9 mouse cellular contexts compared by ENCODE assay signal in the genomic region with DNA sequence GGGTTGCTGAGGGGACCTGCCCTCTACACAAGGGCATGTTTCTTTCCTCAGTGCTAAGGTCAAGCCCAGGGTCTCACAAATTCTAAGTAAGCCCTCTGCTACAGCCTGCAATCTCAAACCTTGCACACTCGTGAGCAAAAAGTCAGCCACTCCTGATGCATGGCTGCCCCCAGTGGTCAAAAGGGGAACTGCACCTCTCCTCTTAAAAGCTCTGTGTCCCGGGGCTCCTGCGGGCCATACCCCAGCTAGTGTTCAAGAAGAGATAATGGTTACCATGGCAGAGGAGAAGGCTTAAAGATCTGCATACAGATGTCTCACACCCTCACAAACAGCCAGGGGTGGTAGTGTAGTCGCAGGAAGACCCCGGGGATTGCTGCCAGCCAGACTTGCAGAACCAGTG. TPM values are rescaled to one million over a fixed set of nuclear protein-coding genes. Genes with fewer than 3 reads are reported as not detected.
DNase-seq lines count a peak whose midpoint lies in the region; ATAC-seq and TF ChIP-seq lines count a peak whose summit lies in the region.
"Had no signal": no experiment of that assay in that cellular context is flagged by ENCODE, and none has a peak within 500 bp of the region (broad histone marks: within the 10 kb centered on the region; RNA-seq: fewer than 3 reads in every experiment).

No protein-coding gene starts in this region.

- intact Hi-C loops in gastrocnemius, adult 2 months (cut with DNase I): loop anchor here (5.0 to 10.0 kb wide), 2 partner anchors 99 to 244 kb away; no protein-coding TSS in a partner anchor

- no peak overlapping the region for H3K9ac ChIP-seq in heart, embryonic 11.5 days (ENCODE audit: low read depth, low read length)
- no peak overlapping the region for H3K9ac ChIP-seq in intestine, embryonic 15.5 days
- no peak overlapping the region for H3K9ac ChIP-seq in limb, embryonic 14.5 days (ENCODE audit: low read depth, low read length, severe bottlenecking)
- H3K9ac ChIP-seq in stomach, postnatal 0 days (ENCODE audit: low read length): no peak overlapping the region

- 6% methylated on average over 5 of the region's 5 CpGs for WGBS in heart, embryonic 11.5 days (ENCODE audit: insufficient replicate concordance)
- 7% methylated on average over 5 of the region's 5 CpGs for WGBS in intestine, embryonic 15.5 days
- WGBS in limb, embryonic 14.5 days: 12% methylated on average over 5 of the region's 5 CpGs
- WGBS in stomach, postnatal 0 days: 11% methylated on average over 5 of the region's 5 CpGs

- TF ChIP-seq POLR2A in limb, embryonic 14.5 days (IDR thresholded peaks at IDR 0.05; ENCODE audit: borderline replicate concordance, extremely low read depth, insufficient read depth, insufficient read length): no peak

- peaks cover 7% of the 10 kb centered on the region for H3K4me1 ChIP-seq in heart, embryonic 11.5 days (ENCODE audit: control insufficient read depth, insufficient read depth, low read length)
- peaks cover 10% of the 10 kb centered on the region for H3K4me1 ChIP-seq in intestine, embryonic 15.5 days (replicated peaks)
- peaks cover 8% of the 10 kb centered on the region for H3K4me1 ChIP-seq in limb, embryonic 14.5 days (ENCODE audit: control insufficient read depth, insufficient read depth, low read length)
- no peaks in the 10 kb centered on the region for H3K4me1 ChIP-seq in stomach, postnatal 0 days (replicated peaks; ENCODE audit: control insufficient read depth, insufficient read depth)

- no peak overlapping the region for H3K27ac ChIP-seq in heart, embryonic 11.5 days (ENCODE audit: low read depth, low read length)
- no peak overlapping the region for H3K27ac ChIP-seq in gastrocnemius, adult 2 months
- no peak overlapping the region for H3K27ac ChIP-seq in intestine, embryonic 15.5 days
- H3K27ac ChIP-seq in limb, embryonic 14.5 days (replicated peaks; ENCODE audit: low read depth, low read length): no peak overlapping the region
- H3K27ac ChIP-seq in stomach, postnatal 0 days (replicated peaks): no peak overlapping the region
- H3K27ac ChIP-seq: macrophage had no signal

- H3K4me3 ChIP-seq in heart, embryonic 11.5 days (ENCODE audit: low read depth, low read length): no peak overlapping the region
- no peak overlapping the region for H3K4me3 ChIP-seq in gastrocnemius, adult 2 months
- no peak overlapping the region for H3K4me3 ChIP-seq in intestine, embryonic 15.5 days (replicated peaks)
- no peak overlapping the region for H3K4me3 ChIP-seq in limb, embryonic 14.5 days (replicated peaks; ENCODE audit: low read length)
- no peak overlapping the region for H3K4me3 ChIP-seq in stomach, postnatal 0 days (ENCODE audit: low read depth, low read length)

- no peaks in the 10 kb centered on the region for H3K27me3 ChIP-seq in heart, embryonic 11.5 days (ENCODE audit: control insufficient read depth, insufficient read depth, low read length)
- no peaks in the 10 kb centered on the region for H3K27me3 ChIP-seq in intestine, embryonic 15.5 days (replicated peaks)
- H3K27me3 ChIP-seq in limb, embryonic 14.5 days (ENCODE audit: control insufficient read depth, insufficient read depth, low read length): no peaks in the 10 kb centered on the region
- H3K27me3 ChIP-seq in stomach, postnatal 0 days (ENCODE audit: control insufficient read depth, insufficient read depth, low read length): no peaks in the 10 kb centered on the region

- peak; percentile 97 for TF ChIP-seq CTCF in gastrocnemius, adult 2 months (IDR thresholded peaks at IDR 0.05)
- peak; percentile 97 for TF ChIP-seq CTCF in stomach, postnatal 0 days (IDR thresholded peaks at IDR 0.05; ENCODE audit: low read depth)

- TF ChIP-seq EP300 in stomach, postnatal 0 days (optimal IDR thresholded peaks at IDR 0.05): no peak

- H3K9me3 ChIP-seq in heart, embryonic 11.5 days (replicated peaks; ENCODE audit: control insufficient read depth, low read length): no peaks in the 10 kb centered on the region
- H3K9me3 ChIP-seq in intestine, embryonic 15.5 days: no peaks in the 10 kb centered on the region
- no peaks in the 10 kb centered on the region for H3K9me3 ChIP-seq in limb, embryonic 14.5 days (ENCODE audit: control insufficient read depth, low read length)
- no peaks in the 10 kb centered on the region for H3K9me3 ChIP-seq in stomach, postnatal 0 days (ENCODE audit: control insufficient read depth, low read length)

- DNase-seq in heart, adult 11 months: peak; percentile 95
- DNase-seq in cerebellum, adult 8-10 months: peak; percentile 89
- DNase-seq in gastrocnemius, adult 2 months: peak; percentile 84
- DNase-seq in limb, embryonic 14.5 days (ENCODE audit: low spot score): peak; percentile 84
- peak; percentile 83 for DNase-seq in stomach, postnatal 0 days (ENCODE audit: low spot score)

- no peaks in the 10 kb centered on the region for H3K36me3 ChIP-seq in heart, embryonic 11.5 days (ENCODE audit: control insufficient read depth, insufficient read depth, low read length)
- no peaks in the 10 kb centered on the region for H3K36me3 ChIP-seq in intestine, embryonic 15.5 days
- no peaks in the 10 kb centered on the region for H3K36me3 ChIP-seq in limb, embryonic 14.5 days (ENCODE audit: control insufficient read depth, insufficient read depth, low read length)
- no peaks in the 10 kb centered on the region for H3K36me3 ChIP-seq in stomach, postnatal 0 days (ENCODE audit: control insufficient read depth, insufficient read depth, low read length)

- no peak overlapping the region for H3K4me2 ChIP-seq in heart, embryonic 11.5 days
- H3K4me2 ChIP-seq in intestine, embryonic 15.5 days (replicated peaks): no peak overlapping the region
- no peak overlapping the region for H3K4me2 ChIP-seq in limb, embryonic 14.5 days (replicated peaks; ENCODE audit: low read depth, low read length, severe bottlenecking)
- H3K4me2 ChIP-seq in stomach, postnatal 0 days (replicated peaks; ENCODE audit: low read depth): no peak overlapping the region

- no peak for ATAC-seq in heart, embryonic 11.5 days (replicated peaks; ENCODE audit: insufficient number of reproducible peaks, low FRiP score, low TSS enrichment)
- ATAC-seq in intestine, embryonic 15.5 days: peak; percentile 26; the same call in 1 of the 2 replicates
- ATAC-seq in limb, embryonic 14.5 days (ENCODE audit: low FRiP score, low read depth): no peak
- peak; percentile 70; the same call in 1 of the 2 replicates for ATAC-seq in monocyte, adult 5-6 weeks (replicated peaks; ENCODE audit: insufficient number of reproducible peaks, low FRiP score, low TSS enrichment, poor library complexity, severe bottlenecking)
- ATAC-seq in stomach, postnatal 0 days (ENCODE audit: low FRiP score, low TSS enrichment): peak; percentile 24; the same call in 1 of the 2 replicates

RNA-seq across cellular contexts. Expression of a gene that starts 9.2 kb away (rescaled TPM):
- polyA plus RNA-seq in heart, embryonic 11.5 days (2014; fragmentation: Nextera tagmentation; extraction: Ambion mirVana): 5.8 and 8.0 TPM in 2 replicates
- total RNA-seq in gastrocnemius, adult 2 months (2021): 1 to 10 TPM; 1.5 to 2.3 TPM
- polyA plus RNA-seq in intestine, embryonic 15.5 days (2015; fragmentation: Nextera tagmentation; extraction: Ambion mirVana): 13.6 and 14.0 TPM in 2 replicates
- polyA plus RNA-seq in limb, embryonic 14.5 days (2012; rRNA removed): 31.3 and 43.4 TPM in 2 replicates
- 12.7 and 14.0 TPM in 2 replicates for polyA plus RNA-seq in limb, embryonic 14.5 days (2014; fragmentation: Nextera tagmentation; extraction: Ambion mirVana)
- not detected in 3 replicates for total RNA-seq in monocyte, adult 5-6 weeks (2017)
- polyA plus RNA-seq in stomach, postnatal 0 days (2015; fragmentation: Nextera tagmentation; extraction: Ambion mirVana): 11.4 and 13.6 TPM in 2 replicates
- polyA plus RNA-seq: macrophage had no signal

Comparison
In these comparisons a context has a peak if more than half of its experiments do, and no peak if none do; other contexts are left out.
1. ATAC-seq: peak in intestine, embryonic 15.5 days (single experiment), monocyte, adult 5-6 weeks (single experiment) and stomach, postnatal 0 days (single experiment); none in heart, embryonic 11.5 days (single experiment) and limb, embryonic 14.5 days (single experiment).
2. Peak in every context shown above with its lines, with median percentiles within 50 percentile points of each other: DNase-seq.